Mouse (Mus musculus): ENCODE data around the gene Ndufv2. TPM values are rescaled to one million over a fixed set of nuclear protein-coding genes. Genes with fewer than 3 reads are reported as not detected.

Gene Ndufv2
- polyA plus RNA-seq (2016; fragmentation: Nextera tagmentation; extraction: Ambion mirVana), result 326 and 335 TPM in 2 replicates

DNA sequence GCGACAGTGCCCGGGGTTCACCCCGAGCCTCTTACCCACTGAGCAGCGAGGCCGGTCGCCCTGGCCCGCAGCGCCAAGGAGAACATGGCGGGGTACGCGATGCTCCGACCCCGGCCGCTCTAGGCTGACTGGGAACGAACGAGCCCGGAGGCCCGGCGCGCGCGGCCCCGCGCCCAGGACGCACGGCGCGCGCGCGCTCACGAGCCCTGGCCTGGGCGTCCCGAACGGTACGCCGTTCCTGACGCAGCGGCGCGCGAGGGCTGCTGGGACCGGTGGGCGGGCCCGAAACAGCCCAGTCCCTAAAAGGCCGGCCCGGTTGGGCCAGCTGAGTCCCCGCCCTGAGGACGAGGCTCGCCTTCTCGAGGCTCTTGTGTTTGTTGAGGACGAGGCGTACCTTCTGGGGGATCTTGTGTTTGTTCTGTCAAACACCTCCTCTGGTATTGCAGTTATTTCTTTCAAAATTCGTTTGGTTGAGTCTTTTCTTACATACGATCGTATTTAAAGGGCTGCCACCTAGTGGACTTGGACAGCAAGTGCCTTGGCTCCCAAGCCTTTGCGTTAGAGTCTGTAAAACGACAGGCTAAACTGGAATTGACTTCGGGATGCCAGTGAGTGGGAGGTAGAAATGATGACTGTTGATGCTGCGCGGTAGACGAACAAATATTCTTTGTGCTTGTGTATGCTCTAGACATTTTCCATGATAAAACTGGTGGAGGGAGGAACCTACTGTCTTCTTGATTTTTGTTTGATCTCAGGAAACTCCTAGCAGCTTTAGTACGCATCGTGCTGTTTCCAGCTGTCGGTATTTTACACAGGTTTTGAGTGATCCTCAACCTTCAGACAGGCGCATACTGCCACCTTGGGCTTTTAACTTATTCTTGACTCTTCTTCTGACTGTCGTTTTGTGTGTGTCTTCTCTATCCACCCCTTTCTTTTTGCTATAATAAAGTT is at the start of gene Ndufv2:
Gene Ndufv2, minus strand, starts transcription at position 180 of the 951 bp plus-strand sequence.
- Histone ChIP-seq H3K27me3 (ENCODE audit: insufficient read depth, poor library complexity, severe bottlenecking) (no peaks in the 10 kb centered on the region), H3K4me3 (peak within 1 kb of the TSS; percentile 89), H3K27ac (peak within 1 kb of the TSS; percentile 97), H3K36me3 (peaks cover 5% of the 10 kb centered on the region; the same call in 1 of the 2 replicates), H3K9me3 (no peaks in the 10 kb centered on the region), H3K4me1 (replicated peaks) (peaks cover 15% of the 10 kb centered on the region)
- DNase-seq (ENCODE audit: low spot score), result peak; percentile 96
- under 1% methylated on average over 67 of the region's 67 CpGs for WGBS

DNA sequence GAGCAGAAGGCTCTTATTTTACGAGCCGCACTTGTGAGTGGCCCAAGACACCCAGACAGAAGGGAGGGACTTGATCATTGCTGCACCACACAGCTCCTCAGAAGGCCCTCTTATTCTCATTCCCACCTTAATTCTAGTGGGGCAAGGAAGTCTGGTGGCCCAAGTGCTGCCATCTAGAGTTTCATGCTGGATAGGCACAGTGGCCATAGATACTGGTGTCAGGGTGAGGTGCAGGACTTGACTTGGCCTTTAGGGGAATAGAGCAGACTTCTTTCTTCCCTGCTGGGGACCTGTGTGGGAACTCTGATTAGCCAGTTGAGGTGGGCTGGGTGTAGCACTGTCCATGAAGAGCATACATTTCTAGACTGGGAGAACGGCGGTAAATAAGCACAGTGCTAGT is 29.9 kb upstream of the Ndufv2 start:
- no peaks in the 10 kb centered on the region for H3K4me1 ChIP-seq (replicated peaks)
- H3K4me3 ChIP-seq, result no peak overlapping the region
- no peak for DNase-seq (ENCODE audit: low spot score)
- H3K9me3 ChIP-seq, result no peaks in the 10 kb centered on the region
- WGBS, result 93% methylated on average over 4 of the region's 4 CpGs
- H3K27ac ChIP-seq, result no peak overlapping the region
- peaks cover 95% of the 10 kb centered on the region for H3K36me3 ChIP-seq
- H3K27me3 ChIP-seq (ENCODE audit: insufficient read depth, poor library complexity, severe bottlenecking), result no peaks in the 10 kb centered on the region

DNA sequence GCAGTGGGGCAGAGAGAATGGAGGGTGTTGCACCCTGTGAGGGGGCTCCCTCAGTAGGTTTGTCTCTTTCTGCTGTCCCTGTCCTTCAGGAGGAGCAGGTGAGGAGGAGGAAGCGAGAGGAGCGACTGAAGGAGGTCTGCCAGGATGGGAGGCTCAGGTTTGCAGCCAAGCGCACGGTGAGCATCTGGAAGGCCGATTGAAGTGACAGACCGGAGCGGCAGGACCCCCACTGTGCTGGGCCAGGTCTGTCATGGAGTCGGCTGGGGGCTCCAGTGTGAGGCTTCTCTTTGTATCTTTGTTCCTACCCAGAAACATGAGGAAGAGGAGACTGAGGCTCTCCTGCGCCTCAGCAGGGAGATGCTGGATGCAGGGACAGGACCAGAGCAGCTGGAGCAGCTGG is 29.0 kb upstream of the Ndufv2 start:
- peaks cover 3% of the 10 kb centered on the region for H3K4me1 ChIP-seq (replicated peaks)
- no peaks in the 10 kb centered on the region for H3K27me3 ChIP-seq (ENCODE audit: insufficient read depth, poor library complexity, severe bottlenecking)
- WGBS, result 84% methylated on average over 9 of the region's 9 CpGs
- no peaks in the 10 kb centered on the region for H3K9me3 ChIP-seq
- H3K36me3 ChIP-seq, result peaks cover 89% of the 10 kb centered on the region
- H3K27ac ChIP-seq, result no peak overlapping the region
- DNase-seq (ENCODE audit: low spot score), result no peak
- no peak overlapping the region for H3K4me3 ChIP-seq

DNA sequence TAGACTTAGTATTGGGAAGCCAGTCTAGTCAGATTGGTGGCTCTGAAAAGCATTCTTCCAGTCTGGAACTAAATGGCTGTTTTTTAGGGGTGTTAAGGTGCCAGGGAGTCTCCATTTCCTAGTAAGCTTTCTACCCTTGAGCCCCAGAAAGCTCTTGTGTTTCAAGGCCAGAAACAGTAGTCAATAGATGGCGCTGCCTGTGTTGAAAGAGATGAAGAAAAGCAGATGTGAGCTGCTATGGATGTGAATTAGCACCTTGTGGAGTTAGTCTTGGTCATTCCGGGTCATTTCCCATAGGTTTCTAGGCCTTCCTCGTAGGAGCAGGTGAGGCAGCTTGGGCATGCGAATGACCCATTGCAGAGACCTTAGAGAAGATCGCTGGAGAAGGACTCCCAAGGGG is 23.9 kb upstream of the Ndufv2 start:
- DNase-seq (ENCODE audit: low spot score), result no peak
- 67% methylated on average over 5 of the region's 5 CpGs for WGBS
- H3K27me3 ChIP-seq (ENCODE audit: insufficient read depth, poor library complexity, severe bottlenecking), result no peaks in the 10 kb centered on the region
- H3K4me1 ChIP-seq (replicated peaks), result peaks cover 18% of the 10 kb centered on the region
- H3K9me3 ChIP-seq, result no peaks in the 10 kb centered on the region
- H3K27ac ChIP-seq, result no peak overlapping the region
- H3K4me3 ChIP-seq, result 0 out of 2 replicates have a peak overlapping the region, but pooled peaks have one; percentile 87
- peaks cover 39% of the 10 kb centered on the region for H3K36me3 ChIP-seq

GRCm38 (mm10) chr17:66123816-66124610 is 22.7 kb upstream of the Ndufv2 start:
- Histone ChIP-seq H3K4me1 (replicated peaks) (peaks cover 18% of the 10 kb centered on the region), H3K27me3 (ENCODE audit: insufficient read depth, poor library complexity, severe bottlenecking) (no peaks in the 10 kb centered on the region), H3K36me3 (peaks cover 40% of the 10 kb centered on the region), H3K9me3 (no peaks in the 10 kb centered on the region), H3K27ac (peak overlapping the region; percentile 93), H3K4me3 (peak overlapping the region; percentile 87)
- 3% methylated on average over 20 of the region's 20 CpGs for WGBS
- DNase-seq (ENCODE audit: low spot score), result peak; percentile 43

GRCm38 (mm10) chr17:66123066-66123815 is 21.9 kb upstream of the Ndufv2 start, which contains the start of gene Ddx11:
Gene Ddx11, plus strand, starts transcription at chr17:66123520.
- Histone ChIP-seq H3K4me3 (peak within 1 kb of the TSS; percentile 87), H3K27me3 (ENCODE audit: insufficient read depth, poor library complexity, severe bottlenecking) (no peaks in the 10 kb centered on the region), H3K4me1 (replicated peaks) (peaks cover 18% of the 10 kb centered on the region), H3K9me3 (no peaks in the 10 kb centered on the region), H3K36me3 (peaks cover 41% of the 10 kb centered on the region), H3K27ac (peak within 1 kb of the TSS; percentile 93)
- 7% methylated on average over 45 of the region's 45 CpGs for WGBS
- DNase-seq (ENCODE audit: low spot score), result peak; percentile 93

GRCm38 (mm10) chr17:66120701-66121100 is 19.3 kb upstream of the Ndufv2 start:
- no peak overlapping the region for H3K4me3 ChIP-seq
- H3K27ac ChIP-seq, result no peak overlapping the region
- WGBS, result 73% methylated on average over 1 of the region's 1 CpGs
- no peak for DNase-seq (ENCODE audit: low spot score)
- H3K36me3 ChIP-seq, result peaks cover 44% of the 10 kb centered on the region
- peaks cover 18% of the 10 kb centered on the region for H3K4me1 ChIP-seq (replicated peaks)
- H3K9me3 ChIP-seq, result no peaks in the 10 kb centered on the region
- H3K27me3 ChIP-seq (ENCODE audit: insufficient read depth, poor library complexity, severe bottlenecking), result no peaks in the 10 kb centered on the region

- Histone ChIP-seq H3K27me3 (ENCODE audit: insufficient read depth, poor library complexity, severe bottlenecking) (no peaks in the 10 kb centered on the region), H3K4me3 (no peak overlapping the region), H3K4me1 (replicated peaks) (peaks cover 2% of the 10 kb centered on the region), H3K36me3 (peaks cover 61% of the 10 kb centered on the region), H3K9me3 (no peaks in the 10 kb centered on the region), H3K27ac (no peak overlapping the region)
- WGBS, result 89% methylated on average over 8 of the region's 8 CpGs
- no peak for DNase-seq (ENCODE audit: low spot score)
Observed at GRCm38 (mm10) chr17:66118991-66119390, 17.6 kb upstream of the Ndufv2 start.

DNA sequence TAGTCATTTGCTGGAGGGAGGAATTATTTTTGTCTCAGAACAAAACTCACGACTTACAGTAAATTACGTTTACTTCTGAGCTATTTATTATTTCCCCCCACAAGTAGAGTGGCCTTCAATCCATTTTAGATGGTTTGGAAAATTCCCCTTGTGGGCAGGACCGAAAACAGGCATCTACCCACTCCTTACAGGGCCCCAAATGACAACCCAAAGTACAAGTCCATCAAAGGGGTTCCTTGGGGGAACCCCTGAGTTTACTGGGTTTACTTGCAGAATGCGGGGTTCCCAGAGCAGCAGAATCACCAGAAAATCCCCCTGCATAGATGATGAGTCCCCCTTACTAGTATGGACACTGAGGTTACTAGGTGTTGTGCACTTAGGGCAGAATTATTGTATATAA is 10.8 kb upstream of the Ndufv2 start:
- no peaks in the 10 kb centered on the region for H3K27me3 ChIP-seq (ENCODE audit: insufficient read depth, poor library complexity, severe bottlenecking)
- peaks cover 36% of the 10 kb centered on the region for H3K36me3 ChIP-seq
- WGBS, result 57% methylated on average over 4 of the region's 4 CpGs
- H3K27ac ChIP-seq, result peak overlapping the region; percentile 92
- H3K4me1 ChIP-seq (replicated peaks), result peaks cover 25% of the 10 kb centered on the region
- H3K4me3 ChIP-seq, result peak overlapping the region; percentile 92
- no peak for DNase-seq (ENCODE audit: low spot score)
- no peaks in the 10 kb centered on the region for H3K9me3 ChIP-seq

- H3K9me3 ChIP-seq, result no peaks in the 10 kb centered on the region
- peak within 1 kb of the TSS; percentile 92 for H3K4me3 ChIP-seq
- WGBS, result under 1% methylated on average over 41 of the region's 41 CpGs
- no peaks in the 10 kb centered on the region for H3K27me3 ChIP-seq (ENCODE audit: insufficient read depth, poor library complexity, severe bottlenecking)
- peaks cover 25% of the 10 kb centered on the region for H3K4me1 ChIP-seq (replicated peaks)
- peak; percentile 95 for DNase-seq (ENCODE audit: low spot score)
- peak within 1 kb of the TSS; percentile 92 for H3K27ac ChIP-seq
- peaks cover 29% of the 10 kb centered on the region for H3K36me3 ChIP-seq
Observed at GRCm38 (mm10) chr17:66111402-66111959, 10.1 kb upstream of the Ndufv2 start, which contains the start of gene Washc1. Gene Washc1, plus strand, starts transcription at chr17:66111545.

DNA sequence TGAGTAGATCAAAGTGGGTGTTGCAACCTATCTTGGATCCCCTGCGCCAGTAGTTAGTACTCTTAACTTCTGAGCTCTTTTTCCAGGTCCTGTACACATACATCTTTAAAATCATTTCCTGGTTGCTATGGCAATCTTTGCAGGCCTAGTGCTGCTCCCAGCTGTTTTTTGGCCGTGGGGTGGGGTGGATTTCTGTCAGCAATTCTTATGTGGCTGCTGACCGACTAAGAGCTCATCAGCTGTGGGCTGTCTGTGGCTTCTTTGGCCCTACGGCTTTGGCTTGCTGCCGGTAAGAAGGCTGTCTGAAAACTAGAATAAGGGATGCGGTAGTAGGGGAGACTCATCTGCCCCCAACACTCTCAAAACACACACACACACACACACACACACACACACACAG is 9.4 kb upstream of the Ndufv2 start:
- no peaks in the 10 kb centered on the region for H3K9me3 ChIP-seq
- WGBS, result 66% methylated on average over 6 of the region's 6 CpGs
- peak overlapping the region; percentile 92 for H3K27ac ChIP-seq
- no peaks in the 10 kb centered on the region for H3K27me3 ChIP-seq (ENCODE audit: insufficient read depth, poor library complexity, severe bottlenecking)
- peaks cover 25% of the 10 kb centered on the region for H3K4me1 ChIP-seq (replicated peaks)
- H3K4me3 ChIP-seq, result peak overlapping the region; percentile 92
- DNase-seq (ENCODE audit: low spot score), result no peak
- peaks cover 22% of the 10 kb centered on the region for H3K36me3 ChIP-seq

DNA sequence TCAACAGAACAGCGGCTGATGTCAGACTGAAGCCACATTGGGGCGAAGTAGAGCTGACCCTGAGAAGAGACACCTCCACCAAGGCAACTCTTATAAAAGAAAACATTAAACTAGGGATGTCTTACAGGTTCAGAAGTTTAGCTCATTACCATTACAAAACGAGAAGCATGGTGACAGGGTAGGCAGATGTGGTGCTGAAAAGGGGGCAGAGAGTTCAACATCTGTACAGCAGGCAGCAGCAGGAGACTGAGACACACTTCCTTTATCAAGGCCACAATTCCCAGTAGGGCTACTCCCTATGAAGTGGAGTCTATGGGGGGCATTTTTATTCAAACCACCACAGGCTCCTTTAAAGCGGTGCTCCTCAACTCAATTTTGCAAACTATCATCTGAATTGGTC is 6.8 kb upstream of the Ndufv2 start:
- H3K36me3 ChIP-seq, result no peaks in the 10 kb centered on the region
- H3K9me3 ChIP-seq, result no peaks in the 10 kb centered on the region
- no peak overlapping the region for H3K4me3 ChIP-seq
- peaks cover 25% of the 10 kb centered on the region for H3K4me1 ChIP-seq (replicated peaks)
- no peak overlapping the region for H3K27ac ChIP-seq
- H3K27me3 ChIP-seq (ENCODE audit: insufficient read depth, poor library complexity, severe bottlenecking), result no peaks in the 10 kb centered on the region
- DNase-seq (ENCODE audit: low spot score), result no peak
- 85% methylated on average over 4 of the region's 4 CpGs for WGBS
